Mouse (Mus musculus) common myeloid progenitor, adult 5-6 weeks (primary cell): Measurements from ENCODE around the gene Tspo2. TPM values are rescaled to one million over a fixed set of nuclear protein-coding genes. Genes with fewer than 3 reads are reported as not detected.

ENCODE experiments used
- ATAC-seq: replicated peaks from 2 replicates; pipeline ENCODE4 v1.8.0; 2016; ENCODE audit warnings: low read depth, mild to moderate bottlenecking, moderate TSS enrichment, inconsistent platforms; ENCODE audit not compliant: poor library complexity, severe bottlenecking
- total RNA-seq: library from RNA; stranded (forward); fragments of 200-1000, 187-1606 nt; gene quantifications from 2 replicates; pipeline ENCODE4 v1.2.3, GENCODE M21; 2017

Gene Tspo2
- total RNA-seq, 1 experiment from 2014 or later = 28.4 TPM

- 0 out of 2 replicates have a peak, but pooled peaks have one; percentile 2 for ATAC-seq
Observed at GRCm38 (mm10) chr17:48451753-48452444, 577 bp upstream of the Tspo2 start.

GRCm38 (mm10) chr17:48450666-48451352 lies 513 bp downstream of the Tspo2 start:
- ATAC-seq = peak; percentile 68

GRCm38 (mm10) chr17:48447675-48448074 lies 3.6 kb downstream of the Tspo2 start:
- ATAC-seq = peak; percentile 23; the same call in 1 of the 2 replicates

- no peak for ATAC-seq
Observed at GRCm38 (mm10) chr17:48443542-48444145, 7.7 kb downstream of the Tspo2 start.

GRCm38 (mm10) chr17:48442745-48443457 lies 8.4 kb downstream of the Tspo2 start:
- no peak for ATAC-seq

- ATAC-seq = no peak
Observed at GRCm38 (mm10) chr17:48437421-48437911, 13.9 kb downstream of the Tspo2 start.

GRCm38 (mm10) chr17:48436487-48436886 lies 14.8 kb downstream of the Tspo2 start:
- ATAC-seq = no peak

GRCm38 (mm10) chr17:48434479-48434878 lies 16.8 kb downstream of the Tspo2 start:
- no peak for ATAC-seq

- ATAC-seq = no peak
Observed at GRCm38 (mm10) chr17:48433689-48434330, 17.5 kb downstream of the Tspo2 start.

GRCm38 (mm10) chr17:48433006-48433655 lies 18.2 kb downstream of the Tspo2 start:
- ATAC-seq = no peak

GRCm38 (mm10) chr17:48432158-48432980 lies 19.0 kb downstream of the Tspo2 start, which contains the start of gene Apobec2:
Apobec2 (minus strand) TSS chr17:48432930.
- ATAC-seq = no peak

GRCm38 (mm10) chr17:48431054-48431453 lies 20.3 kb downstream of the Tspo2 start:
- ATAC-seq = no peak

GRCm38 (mm10) chr17:48430394-48430793 lies 20.9 kb downstream of the Tspo2 start:
- no peak for ATAC-seq

GRCm38 (mm10) chr17:48427852-48428530 lies 23.3 kb downstream of the Tspo2 start:
- ATAC-seq = peak; percentile 46

- no peak for ATAC-seq
Observed at GRCm38 (mm10) chr17:48426991-48427750, 24.2 kb downstream of the Tspo2 start.

- peak; percentile 88 for ATAC-seq
Observed at GRCm38 (mm10) chr17:48425823-48426612, 25.3 kb downstream of the Tspo2 start.
